Mouse (Mus musculus): ENCODE results near the gene Imp3. TPM values are rescaled to one million over a fixed set of nuclear protein-coding genes. Genes with fewer than 3 reads are reported as not detected.

Gene Imp3
- polyA plus RNA-seq, 1 experiment from 2014 or later, result 87.7 TPM

DNA sequence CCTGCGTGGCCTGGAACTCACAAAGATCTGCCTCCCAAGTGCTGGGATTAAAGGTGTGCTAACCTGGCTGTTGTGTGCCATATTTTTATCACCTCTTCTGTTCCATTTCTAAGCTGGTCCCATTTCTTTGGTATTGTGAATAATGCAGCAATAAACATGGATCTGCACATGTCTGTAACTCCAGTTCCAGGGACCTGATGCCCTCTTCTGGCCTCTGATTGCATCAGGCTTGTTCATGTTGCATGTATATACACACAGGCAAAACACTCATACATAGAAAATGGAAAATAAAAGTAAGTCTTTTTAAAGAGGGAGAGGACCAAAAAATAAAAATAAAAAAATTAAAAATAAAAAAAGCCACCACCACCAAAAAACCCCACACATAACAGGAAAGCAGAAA, 16.3 kb downstream of the Imp3 start:
- H3K4me2 ChIP-seq (replicated peaks; ENCODE audit: low read depth, low read length), result no peak overlapping the region
- no peaks in the 10 kb centered on the region for H3K36me3 ChIP-seq (ENCODE audit: insufficient read depth, low read length)
- WGBS, result 97% methylated on average over 1 of the region's 1 CpGs
- H3K9me3 ChIP-seq (ENCODE audit: low read length), result no peaks in the 10 kb centered on the region
- no peaks in the 10 kb centered on the region for H3K27me3 ChIP-seq (replicated peaks; ENCODE audit: insufficient read depth, low read length)
- peaks cover 3% of the 10 kb centered on the region for H3K4me1 ChIP-seq (ENCODE audit: insufficient read depth, low read depth, low read length)
- no peak overlapping the region for H3K9ac ChIP-seq (replicated peaks; ENCODE audit: low read depth)
- H3K27ac ChIP-seq (ENCODE audit: low read length), result no peak overlapping the region
- ATAC-seq (no peak), DNase-seq (ENCODE audit: low spot score) (no peak)
- no peak overlapping the region for H3K4me3 ChIP-seq (ENCODE audit: low read depth, low read length)
- no peak for TF ChIP-seq EP300 (IDR thresholded peaks at IDR 0.05)
- TF ChIP-seq CTCF (IDR thresholded peaks at IDR 0.05), result peak; percentile 22; the same call in 1 of the 2 replicates

DNA sequence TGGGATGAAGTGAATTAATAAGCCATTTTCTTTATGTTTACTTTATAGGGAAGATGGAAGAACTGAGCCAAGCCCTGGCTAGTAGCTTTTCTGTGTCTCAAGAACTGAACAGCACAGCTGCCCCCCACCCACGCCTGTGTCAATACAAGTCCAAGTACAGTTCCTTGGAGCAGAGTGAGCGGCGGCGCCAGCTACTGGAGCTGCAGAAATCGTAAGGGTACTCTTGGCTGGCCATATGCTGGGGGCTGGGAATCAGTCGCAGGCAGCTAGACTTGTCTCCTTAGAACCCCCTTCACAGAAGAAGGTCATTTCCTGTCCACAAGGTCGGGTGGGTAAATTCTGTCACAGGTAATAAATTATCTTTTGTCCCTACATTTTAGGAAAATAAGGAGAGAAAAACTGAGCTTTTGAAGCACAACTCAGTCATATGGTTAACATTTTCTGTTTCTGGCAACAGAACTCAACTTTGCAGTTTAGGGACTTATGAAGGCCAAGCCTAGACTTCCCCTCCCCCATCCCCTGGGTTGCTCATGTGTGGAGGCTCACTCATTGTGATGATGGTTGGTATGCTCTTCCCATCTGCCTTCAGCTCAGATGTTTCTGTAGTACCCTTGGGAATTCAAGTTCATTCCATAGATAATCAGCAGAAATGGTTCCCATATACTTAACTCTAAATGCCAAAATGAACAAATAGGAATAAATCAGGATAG, 19.8 kb downstream of the Imp3 start:
- TF ChIP-seq CTCF (IDR thresholded peaks at IDR 0.05), result no peak
- TF ChIP-seq EP300 (IDR thresholded peaks at IDR 0.05), result no peak
- Histone ChIP-seq H3K4me2 (replicated peaks; ENCODE audit: low read depth, low read length) (no peak overlapping the region), H3K4me1 (ENCODE audit: insufficient read depth, low read depth, low read length) (no peaks in the 10 kb centered on the region), H3K36me3 (ENCODE audit: insufficient read depth, low read length) (no peaks in the 10 kb centered on the region), H3K4me3 (ENCODE audit: low read depth, low read length) (no peak overlapping the region), H3K9ac (replicated peaks; ENCODE audit: low read depth) (no peak overlapping the region), H3K27me3 (replicated peaks; ENCODE audit: insufficient read depth, low read length) (no peaks in the 10 kb centered on the region), H3K27ac (ENCODE audit: low read length) (no peak overlapping the region), H3K9me3 (ENCODE audit: low read length) (no peaks in the 10 kb centered on the region)
- DNase-seq (ENCODE audit: low spot score) (peak; percentile 7), ATAC-seq (no peak; the same call in 1 of the 2 replicates)
- 26% methylated on average over 7 of the region's 7 CpGs for WGBS

DNA sequence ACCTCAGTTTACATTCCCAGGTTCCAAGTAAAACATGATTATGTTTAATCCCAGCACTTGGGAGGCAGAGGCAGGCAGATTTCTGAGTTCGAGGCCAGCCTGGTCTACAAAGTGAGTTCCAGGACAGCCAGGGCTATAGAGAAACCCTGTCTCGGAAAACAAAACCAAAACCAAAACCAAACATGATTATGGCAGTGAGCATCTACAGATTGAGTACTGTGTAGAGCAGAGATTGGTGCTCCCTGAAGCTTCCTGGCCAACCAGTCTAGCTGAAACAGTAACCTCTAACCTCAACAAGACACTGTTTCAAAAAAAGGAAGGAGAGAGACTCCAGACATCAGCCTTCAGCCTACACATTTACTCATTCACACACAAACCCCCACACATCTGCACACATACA, 21.4 kb downstream of the Imp3 start:
- no peak overlapping the region for H3K4me3 ChIP-seq (ENCODE audit: low read depth, low read length)
- H3K4me2 ChIP-seq (replicated peaks; ENCODE audit: low read depth, low read length), result no peak overlapping the region
- H3K27me3 ChIP-seq (replicated peaks; ENCODE audit: insufficient read depth, low read length), result no peaks in the 10 kb centered on the region
- no peak overlapping the region for H3K27ac ChIP-seq (ENCODE audit: low read length)
- no peak overlapping the region for H3K9ac ChIP-seq (replicated peaks; ENCODE audit: low read depth)
- ATAC-seq (no peak), DNase-seq (ENCODE audit: low spot score) (no peak)
- TF ChIP-seq EP300 (IDR thresholded peaks at IDR 0.05) (no peak), CTCF (IDR thresholded peaks at IDR 0.05) (no peak)
- H3K36me3 ChIP-seq (ENCODE audit: insufficient read depth, low read length), result peaks cover 5% of the 10 kb centered on the region; the same call in 1 of the 2 replicates
- WGBS, result 94% methylated on average over 2 of the region's 2 CpGs
- no peaks in the 10 kb centered on the region for H3K4me1 ChIP-seq (ENCODE audit: insufficient read depth, low read depth, low read length)
- H3K9me3 ChIP-seq (ENCODE audit: low read length), result no peaks in the 10 kb centered on the region

DNA sequence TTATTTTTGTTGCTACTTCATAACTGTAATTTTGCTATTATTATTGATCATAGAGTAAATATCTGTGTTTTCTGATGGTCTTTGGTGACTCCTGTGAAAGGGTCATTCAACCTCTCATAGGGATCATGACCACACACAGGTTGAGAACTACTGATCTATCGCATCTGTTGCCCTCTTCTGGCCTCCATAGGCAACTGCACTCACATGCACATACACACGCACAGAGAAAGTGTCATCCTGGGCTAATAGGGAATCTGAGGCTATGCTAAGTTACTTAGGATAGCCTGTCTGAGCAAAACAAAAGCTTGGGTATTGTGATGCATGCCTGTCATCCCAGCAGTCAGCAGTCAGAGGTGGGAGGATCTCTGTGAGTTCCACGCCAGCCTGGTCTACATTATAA, 24.3 kb downstream of the Imp3 start:
- Histone ChIP-seq H3K9me3 (ENCODE audit: low read length) (no peaks in the 10 kb centered on the region), H3K27me3 (replicated peaks; ENCODE audit: insufficient read depth, low read length) (no peaks in the 10 kb centered on the region), H3K27ac (ENCODE audit: low read length) (no peak overlapping the region), H3K4me3 (ENCODE audit: low read depth, low read length) (no peak overlapping the region), H3K4me1 (ENCODE audit: insufficient read depth, low read depth, low read length) (no peaks in the 10 kb centered on the region), H3K36me3 (ENCODE audit: insufficient read depth, low read length) (peaks cover 15% of the 10 kb centered on the region; the same call in 1 of the 2 replicates), H3K4me2 (replicated peaks; ENCODE audit: low read depth, low read length) (no peak overlapping the region), H3K9ac (replicated peaks; ENCODE audit: low read depth) (no peak overlapping the region)
- ATAC-seq (no peak), DNase-seq (ENCODE audit: low spot score) (no peak)
- WGBS, result 95% methylated on average over 3 of the region's 3 CpGs
- no peak for TF ChIP-seq CTCF (IDR thresholded peaks at IDR 0.05)

DNA sequence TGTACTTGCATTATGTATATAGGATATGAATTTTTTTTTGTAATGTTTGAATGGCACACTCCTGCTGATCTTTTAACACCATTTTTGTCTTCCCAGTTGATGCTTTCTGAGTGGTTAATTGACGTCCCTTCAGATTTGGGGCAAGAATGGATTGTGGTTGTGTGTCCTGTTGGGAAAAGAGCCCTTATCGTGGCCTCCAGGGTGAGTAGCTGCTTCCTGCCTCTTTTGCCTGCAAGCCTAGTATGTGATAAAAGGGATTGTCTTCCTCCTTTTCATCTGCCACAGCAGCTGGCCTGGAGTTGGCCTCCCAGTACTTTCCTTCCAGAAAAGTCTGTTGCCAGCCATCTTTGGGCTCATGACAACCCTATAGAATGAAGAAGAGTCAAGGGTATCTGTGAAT, 32.9 kb downstream of the Imp3 start:
- no peaks in the 10 kb centered on the region for H3K9me3 ChIP-seq (ENCODE audit: low read length)
- no peak overlapping the region for H3K4me2 ChIP-seq (replicated peaks; ENCODE audit: low read depth, low read length)
- no peak overlapping the region for H3K9ac ChIP-seq (replicated peaks; ENCODE audit: low read depth)
- H3K4me3 ChIP-seq (ENCODE audit: low read depth, low read length), result no peak overlapping the region
- no peaks in the 10 kb centered on the region for H3K27me3 ChIP-seq (replicated peaks; ENCODE audit: insufficient read depth, low read length)
- no peak overlapping the region for H3K27ac ChIP-seq (ENCODE audit: low read length)
- no peak for ATAC-seq
- H3K4me1 ChIP-seq (ENCODE audit: insufficient read depth, low read depth, low read length), result no peaks in the 10 kb centered on the region
- TF ChIP-seq EP300 (IDR thresholded peaks at IDR 0.05), result no peak
- no peak for TF ChIP-seq CTCF (IDR thresholded peaks at IDR 0.05)
- 62% methylated on average over 2 of the region's 2 CpGs for WGBS
- DNase-seq (ENCODE audit: low spot score), result no peak
- H3K36me3 ChIP-seq (ENCODE audit: insufficient read depth, low read length), result no peaks in the 10 kb centered on the region

DNA sequence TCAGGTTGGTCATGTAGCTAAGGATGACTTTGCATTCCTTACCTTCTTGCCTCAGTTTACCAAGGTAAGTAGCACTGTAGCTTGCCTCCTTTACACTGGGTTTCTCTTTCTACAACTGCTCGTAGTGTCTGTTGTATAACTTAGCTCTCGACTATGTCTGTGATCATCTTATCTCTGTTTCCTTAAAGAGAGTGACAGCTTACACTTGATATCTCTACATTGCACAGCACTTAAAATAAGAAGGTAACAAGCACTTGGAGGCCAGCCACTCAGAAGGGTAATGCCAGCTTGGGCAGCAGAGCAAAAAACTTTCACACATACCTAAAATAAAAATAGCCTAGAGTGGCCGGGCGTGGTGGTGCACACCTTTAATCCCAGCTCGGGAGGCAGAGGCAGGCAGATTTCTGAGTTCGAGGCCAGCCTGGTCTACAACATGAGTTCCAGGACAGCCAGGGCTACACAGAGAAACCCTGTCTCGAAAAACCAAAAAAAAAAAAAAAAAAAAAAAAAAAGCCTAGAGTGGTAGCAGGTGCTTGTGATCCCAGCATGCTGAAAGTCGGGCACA, 36.8 kb downstream of the Imp3 start:
- no peak for DNase-seq (ENCODE audit: low spot score)
- no peak overlapping the region for H3K4me3 ChIP-seq (ENCODE audit: low read depth, low read length)
- H3K9me3 ChIP-seq (ENCODE audit: low read length), result no peaks in the 10 kb centered on the region
- no peaks in the 10 kb centered on the region for H3K4me1 ChIP-seq (ENCODE audit: insufficient read depth, low read depth, low read length)
- H3K27me3 ChIP-seq (replicated peaks; ENCODE audit: insufficient read depth, low read length), result no peaks in the 10 kb centered on the region
- no peak overlapping the region for H3K27ac ChIP-seq (ENCODE audit: low read length)
- no peak for TF ChIP-seq CTCF (IDR thresholded peaks at IDR 0.05)
- TF ChIP-seq EP300 (IDR thresholded peaks at IDR 0.05), result no peak
- 83% methylated on average over 7 of the region's 8 CpGs for WGBS
- H3K4me2 ChIP-seq (replicated peaks; ENCODE audit: low read depth, low read length), result no peak overlapping the region
- ATAC-seq, result no peak
- no peaks in the 10 kb centered on the region for H3K36me3 ChIP-seq (ENCODE audit: insufficient read depth, low read length)
- no peak overlapping the region for H3K9ac ChIP-seq (replicated peaks; ENCODE audit: low read depth)

Measured in lung, postnatal 0 days (tissue).